ENCODE assay signal across 9 mouse cellular contexts in the genomic region with DNA sequence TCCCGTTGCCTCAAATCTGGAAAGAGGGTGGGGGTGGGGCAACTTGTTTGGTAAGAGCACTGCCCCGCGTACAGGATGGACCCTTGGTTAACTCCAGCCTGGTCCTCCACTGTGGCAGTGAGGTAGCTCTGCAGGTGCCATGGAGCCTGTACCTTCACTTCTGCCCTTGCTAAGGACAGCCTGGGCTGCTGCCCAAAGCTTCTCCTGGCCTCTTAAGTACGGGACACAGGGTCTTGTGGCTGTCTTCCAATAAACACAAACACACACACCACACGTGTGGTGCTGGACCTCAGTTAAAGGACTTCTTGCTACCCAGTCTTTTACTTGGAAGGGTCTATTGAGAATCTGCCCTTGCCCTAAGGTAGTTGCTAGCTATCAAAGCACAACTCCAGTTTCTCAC. TPM values are rescaled to one million over a fixed set of nuclear protein-coding genes. Genes with fewer than 3 reads are reported as not detected.
A peak's percentile ranks its signal among the peaks of the same experiment; 100 is the strongest.
DNase-seq lines count a peak whose midpoint lies in the region; ATAC-seq and TF ChIP-seq lines count a peak whose summit lies in the region.
"Had no signal": no experiment of that assay in that cellular context is flagged by ENCODE, and none has a peak within 500 bp of the region (broad histone marks: within the 10 kb centered on the region; RNA-seq: fewer than 3 reads in every experiment).

No protein-coding gene starts in this region.

- peak overlapping the region; percentile 23; the same call in 1 of the 2 replicates for H3K9ac ChIP-seq in kidney, embryonic 15.5 days
- peak overlapping the region; percentile 33 for H3K9ac ChIP-seq in embryonic facial prominence, embryonic 11.5 days (replicated peaks; ENCODE audit: low read length)
- H3K9ac ChIP-seq in intestine, embryonic 15.5 days: peak overlapping the region; percentile 84; the same call in 1 of the 2 replicates
- no peak overlapping the region; the same call in 1 of the 2 replicates for H3K9ac ChIP-seq in neural tube, embryonic 13.5 days

- H3K27ac ChIP-seq in kidney, embryonic 15.5 days: 0 out of 2 replicates have a peak overlapping the region, but pooled peaks have one; percentile 14
- no peak overlapping the region for H3K27ac ChIP-seq in kidney, adult 2 months (ENCODE audit: insufficient read depth, low read depth, low read length)
- H3K27ac ChIP-seq in embryonic facial prominence, embryonic 11.5 days (replicated peaks; ENCODE audit: low read depth, low read length): no peak overlapping the region
- peak overlapping the region; percentile 19 for H3K27ac ChIP-seq in intestine, embryonic 15.5 days
- H3K27ac ChIP-seq in neural tube, embryonic 13.5 days (replicated peaks): no peak overlapping the region

- H3K27me3 ChIP-seq in kidney, embryonic 15.5 days: no peaks in the 10 kb centered on the region
- H3K27me3 ChIP-seq in kidney, adult 2 months (replicated peaks; ENCODE audit: control insufficient read depth, insufficient read depth, low read length): no peaks in the 10 kb centered on the region
- H3K27me3 ChIP-seq in embryonic facial prominence, embryonic 11.5 days (ENCODE audit: control insufficient read depth, insufficient read depth, low read length): no peaks in the 10 kb centered on the region
- H3K27me3 ChIP-seq in intestine, embryonic 15.5 days (replicated peaks): no peaks in the 10 kb centered on the region
- H3K27me3 ChIP-seq in neural tube, embryonic 13.5 days: peaks cover 12% of the 10 kb centered on the region

- H3K9me3 ChIP-seq in kidney, embryonic 15.5 days (replicated peaks): no peaks in the 10 kb centered on the region
- H3K9me3 ChIP-seq in embryonic facial prominence, embryonic 11.5 days (replicated peaks; ENCODE audit: control insufficient read depth, low read length): no peaks in the 10 kb centered on the region
- no peaks in the 10 kb centered on the region for H3K9me3 ChIP-seq in intestine, embryonic 15.5 days
- H3K9me3 ChIP-seq in neural tube, embryonic 13.5 days: no peaks in the 10 kb centered on the region

- TF ChIP-seq CTCF in kidney, adult 2 months (conservative IDR thresholded peaks at IDR 0.05; ENCODE audit: insufficient read depth, insufficient read length, low read depth, low read length): no peak

- H3K36me3 ChIP-seq in kidney, embryonic 15.5 days: peaks cover 23% of the 10 kb centered on the region
- H3K36me3 ChIP-seq in kidney, adult 2 months (ENCODE audit: control insufficient read depth, insufficient read depth, low read length): no peaks in the 10 kb centered on the region
- H3K36me3 ChIP-seq in embryonic facial prominence, embryonic 11.5 days (replicated peaks; ENCODE audit: control insufficient read depth, insufficient read depth, low read depth, low read length): no peaks in the 10 kb centered on the region
- H3K36me3 ChIP-seq in intestine, embryonic 15.5 days: no peaks in the 10 kb centered on the region
- peaks cover 3% of the 10 kb centered on the region for H3K36me3 ChIP-seq in neural tube, embryonic 13.5 days

- H3K4me2 ChIP-seq in kidney, embryonic 15.5 days: peak overlapping the region; percentile 90
- peak overlapping the region; percentile 86 for H3K4me2 ChIP-seq in embryonic facial prominence, embryonic 11.5 days (ENCODE audit: low read depth, low read length)
- peak overlapping the region; percentile 83 for H3K4me2 ChIP-seq in intestine, embryonic 15.5 days (replicated peaks)
- H3K4me2 ChIP-seq in neural tube, embryonic 13.5 days: peak overlapping the region; percentile 84

- no peak for ATAC-seq in kidney, embryonic 15.5 days (replicated peaks; ENCODE audit: low FRiP score)
- ATAC-seq in embryonic facial prominence, embryonic 11.5 days (replicated peaks; ENCODE audit: insufficient number of reproducible peaks, low FRiP score, low TSS enrichment, low read depth): no peak
- no peak for ATAC-seq in intestine, embryonic 15.5 days
- ATAC-seq in neural tube, embryonic 13.5 days (ENCODE audit: low read depth): no peak

- peaks cover 58% of the 10 kb centered on the region for H3K4me1 ChIP-seq in kidney, embryonic 15.5 days
- peaks cover 4% of the 10 kb centered on the region; the same call in 1 of the 2 replicates for H3K4me1 ChIP-seq in kidney, adult 2 months (ENCODE audit: control insufficient read depth, insufficient read depth, low read length)
- H3K4me1 ChIP-seq in embryonic facial prominence, embryonic 11.5 days (ENCODE audit: control insufficient read depth, insufficient read depth, low read length): peaks cover 6% of the 10 kb centered on the region; the same call in 1 of the 2 replicates
- peaks cover 31% of the 10 kb centered on the region for H3K4me1 ChIP-seq in intestine, embryonic 15.5 days (replicated peaks)
- peaks cover 55% of the 10 kb centered on the region for H3K4me1 ChIP-seq in neural tube, embryonic 13.5 days (replicated peaks)

- peak overlapping the region; percentile 86 for H3K4me3 ChIP-seq in kidney, embryonic 15.5 days (replicated peaks)
- no peak overlapping the region for H3K4me3 ChIP-seq in kidney, adult 2 months (ENCODE audit: insufficient read depth, low read depth, low read length)
- peak overlapping the region; percentile 75 for H3K4me3 ChIP-seq in embryonic facial prominence, embryonic 11.5 days (ENCODE audit: low read depth, low read length)
- H3K4me3 ChIP-seq in intestine, embryonic 15.5 days (replicated peaks): peak overlapping the region; percentile 89
- peak overlapping the region; percentile 87; the same call in 1 of the 2 replicates for H3K4me3 ChIP-seq in neural tube, embryonic 13.5 days

- TF ChIP-seq POLR2A in kidney, adult 2 months (IDR thresholded peaks at IDR 0.05; ENCODE audit: low read depth, low read length): no peak

- DNase-seq in kidney, adult 2 months: no peak
- no peak for DNase-seq in embryonic facial prominence, embryonic 11.5 days (ENCODE audit: low spot score)
- DNase-seq in gastrocnemius, postnatal 4 days (ENCODE audit: low spot score in 2 of 2): no peak
- DNase-seq in layer of hippocampus, postnatal 36 days: no peak
- DNase-seq in kidney, postnatal 14 days: no peak

- WGBS in kidney, embryonic 15.5 days: 9% methylated on average over 5 of the region's 5 CpGs
- WGBS in kidney, adult 2 months: 47% methylated on average over 5 of the region's 5 CpGs
- WGBS in embryonic facial prominence, embryonic 11.5 days: 12% methylated on average over 5 of the region's 5 CpGs
- WGBS in intestine, embryonic 15.5 days: 16% methylated on average over 5 of the region's 5 CpGs
- WGBS in neural tube, embryonic 13.5 days: 15% methylated on average over 5 of the region's 5 CpGs

RNA-seq across cellular contexts. Expression of a gene that starts 2.5 kb away (rescaled TPM):
- polyA plus RNA-seq in kidney, embryonic 15.5 days (2015; fragmentation: Nextera tagmentation; extraction: Ambion mirVana): 250 and 269 TPM in 2 replicates
- 37.4 and 38.9 TPM in 2 replicates for polyA plus RNA-seq in kidney, adult 2 months (2012; rRNA removed)
- polyA plus RNA-seq in embryonic facial prominence, embryonic 11.5 days (2014; fragmentation: Nextera tagmentation; extraction: Ambion mirVana): 415 and 428 TPM in 2 replicates
- 298 and 307 TPM in 2 replicates for polyA plus RNA-seq in intestine, embryonic 15.5 days (2015; fragmentation: Nextera tagmentation; extraction: Ambion mirVana)
- polyA plus RNA-seq in neural tube, embryonic 13.5 days (2015; fragmentation: Nextera tagmentation; extraction: Ambion mirVana): 121 and 127 TPM in 2 replicates
- total RNA-seq in gastrocnemius, postnatal 4 days (2021): 10 to 100 TPM; 48.5 to 51.3 TPM
- total RNA-seq in layer of hippocampus, postnatal 36 days (2021): 10 to 100 TPM; 35.2 to 36.0 TPM

RNA-seq across cellular contexts. Expression of a gene that starts 6.7 kb away (rescaled TPM):
- polyA plus RNA-seq in kidney, embryonic 15.5 days (2015; fragmentation: Nextera tagmentation; extraction: Ambion mirVana): 14.1 and 17.3 TPM in 2 replicates
- polyA plus RNA-seq in kidney, adult 2 months (2012; rRNA removed): 41.7 and 55.7 TPM in 2 replicates
- polyA plus RNA-seq in embryonic facial prominence, embryonic 11.5 days (2014; fragmentation: Nextera tagmentation; extraction: Ambion mirVana): 13.3 and 16.7 TPM in 2 replicates
- 29.7 and 38.2 TPM in 2 replicates for polyA plus RNA-seq in intestine, embryonic 15.5 days (2015; fragmentation: Nextera tagmentation; extraction: Ambion mirVana)
- polyA plus RNA-seq in neural tube, embryonic 13.5 days (2015; fragmentation: Nextera tagmentation; extraction: Ambion mirVana): 41.3 and 46.0 TPM in 2 replicates
- 1 to 10 TPM; 5.4 to 7.0 TPM for total RNA-seq in gastrocnemius, postnatal 4 days (2021)
- total RNA-seq in layer of hippocampus, postnatal 36 days (2021): 10 to 100 TPM; 62.6 to 63.9 TPM

RNA-seq across cellular contexts. Expression of a gene that starts 37.6 kb away (rescaled TPM):
- 1.0 and 1.2 TPM in 2 replicates for polyA plus RNA-seq in kidney, embryonic 15.5 days (2015; fragmentation: Nextera tagmentation; extraction: Ambion mirVana)
- 0.02 and 0.03 TPM in 2 replicates for polyA plus RNA-seq in kidney, adult 2 months (2012; rRNA removed)
- polyA plus RNA-seq in embryonic facial prominence, embryonic 11.5 days (2014; fragmentation: Nextera tagmentation; extraction: Ambion mirVana): 0.49 and 0.88 TPM in 2 replicates
- 0.28 and 0.29 TPM in 2 replicates for polyA plus RNA-seq in intestine, embryonic 15.5 days (2015; fragmentation: Nextera tagmentation; extraction: Ambion mirVana)
- polyA plus RNA-seq in neural tube, embryonic 13.5 days (2015; fragmentation: Nextera tagmentation; extraction: Ambion mirVana): 3.5 and 4.3 TPM in 2 replicates
- total RNA-seq in gastrocnemius, postnatal 4 days (2021): under 1 TPM; 0.29 to 0.39 TPM
- total RNA-seq in layer of hippocampus, postnatal 36 days (2021): 1 to 10 TPM; 8.9 to 9.6 TPM
- total RNA-seq: liver, adult 2 months had no signal
- polyA plus RNA-seq: liver, adult 2 months had no signal

Comparison
In these comparisons a context has a peak if more than half of its experiments do, and no peak if none do; other contexts are left out.
1. H3K27ac ChIP-seq: peak in kidney, embryonic 15.5 days (single experiment) and intestine, embryonic 15.5 days (single experiment); none in kidney, adult 2 months (single experiment), embryonic facial prominence, embryonic 11.5 days (single experiment) and neural tube, embryonic 13.5 days (single experiment).
2. Peak in every context shown above with its lines, with median percentiles within 50 percentile points of each other: H3K4me2 ChIP-seq.